Mouse (Mus musculus) megakaryocyte progenitor cell, adult 5-6 weeks (primary cell): Measurements from ENCODE around the gene Cntn1. TPM values are rescaled to one million over a fixed set of nuclear protein-coding genes. Genes with fewer than 3 reads are reported as not detected.

Source experiments
- total RNA-seq, 2 experiments: library from RNA; stranded (forward) in 1 of 2; stranded (reverse) in 1 of 2; fragments of 157-497, 149-512 nt in 1 of 2; fragments of 200-1000 nt in 1 of 2; gene quantifications; 2 replicates each; pipeline versions ENCODE4 v1.2.3 to v1.2.4; 2015 to 2017

Cntn1 gene
- total RNA-seq, 2 experiments from 2014 or later, result not detected

Other genes with a start within 250 kb of the Cntn1 start
- gene Smgc, start 212.9 kb upstream of the Cntn1 start, total RNA-seq (2015), result not detected in 2 replicates
- not detected in 2 replicates for gene Smgc, start 212.9 kb upstream of the Cntn1 start, total RNA-seq (2017)